Mouse (Mus musculus) liver (tissue): ENCODE measurements around the gene Olfr282.
"Not testable (repeated sequence)": the region's sequence is repeated elsewhere in the genome, so short reads cannot be mapped to it uniquely, and the experiment has no call there.

Experiments used
- DNase-seq: peaks from one replicate; pipeline ENCODE4 v3.0.0-alpha.2; 2020; ENCODE audit warnings: mixed read lengths

The Olfr282 gene

GRCm38 (mm10) chr15:98430925-98431324 is at the start of gene Olfr282:
Olfr282 (plus strand) TSS chr15:98431225.
- DNase-seq, result not testable (repeated sequence)

- no peak for DNase-seq
Observed at GRCm38 (mm10) chr15:98387621-98388020, 43.4 kb upstream of the Olfr282 start.

- DNase-seq, result peak; percentile 66
Observed at GRCm38 (mm10) chr15:98389796-98390195, 41.2 kb upstream of the Olfr282 start.

GRCm38 (mm10) chr15:98391081-98391902 is 39.7 kb upstream of the Olfr282 start:
- no peak for DNase-seq

DNA sequence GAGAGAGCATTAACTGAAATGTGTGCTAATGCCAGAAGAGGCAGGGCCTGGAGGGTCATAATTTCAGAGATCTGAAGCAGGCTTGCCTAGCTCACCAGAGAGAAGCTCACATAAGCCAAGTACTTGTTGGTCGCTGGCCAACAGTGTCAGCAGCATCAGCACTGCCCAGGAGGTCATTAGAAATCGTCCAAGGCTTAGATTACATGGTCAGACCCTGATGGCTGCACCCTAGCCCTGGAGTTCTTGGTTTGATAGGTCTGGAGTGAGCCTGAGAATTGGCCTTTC is 39.2 kb upstream of the Olfr282 start:
- no peak for DNase-seq

GRCm38 (mm10) chr15:98397136-98397535 is 33.9 kb upstream of the Olfr282 start:
- DNase-seq, result no peak

DNA sequence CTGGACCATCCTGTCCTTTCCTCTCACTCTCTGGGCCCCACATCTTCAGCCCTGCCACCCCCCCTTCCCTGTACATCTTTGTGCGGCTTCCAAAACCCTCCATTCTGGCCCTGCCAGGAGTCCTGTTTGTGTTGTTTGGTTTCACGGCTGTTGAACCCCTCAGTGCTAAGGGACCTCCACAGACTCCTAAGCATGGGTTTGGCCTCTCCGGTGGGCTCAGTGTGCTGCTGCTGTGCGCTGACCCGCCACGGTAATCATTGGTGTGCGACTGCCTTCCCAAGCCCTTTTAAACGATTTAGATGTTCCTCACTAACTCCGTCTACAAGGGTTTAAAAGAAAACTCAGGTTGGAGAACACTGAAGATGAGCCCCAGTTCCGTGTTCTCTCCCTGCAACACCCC is 28.7 kb upstream of the Olfr282 start:
- DNase-seq, result no peak

DNA sequence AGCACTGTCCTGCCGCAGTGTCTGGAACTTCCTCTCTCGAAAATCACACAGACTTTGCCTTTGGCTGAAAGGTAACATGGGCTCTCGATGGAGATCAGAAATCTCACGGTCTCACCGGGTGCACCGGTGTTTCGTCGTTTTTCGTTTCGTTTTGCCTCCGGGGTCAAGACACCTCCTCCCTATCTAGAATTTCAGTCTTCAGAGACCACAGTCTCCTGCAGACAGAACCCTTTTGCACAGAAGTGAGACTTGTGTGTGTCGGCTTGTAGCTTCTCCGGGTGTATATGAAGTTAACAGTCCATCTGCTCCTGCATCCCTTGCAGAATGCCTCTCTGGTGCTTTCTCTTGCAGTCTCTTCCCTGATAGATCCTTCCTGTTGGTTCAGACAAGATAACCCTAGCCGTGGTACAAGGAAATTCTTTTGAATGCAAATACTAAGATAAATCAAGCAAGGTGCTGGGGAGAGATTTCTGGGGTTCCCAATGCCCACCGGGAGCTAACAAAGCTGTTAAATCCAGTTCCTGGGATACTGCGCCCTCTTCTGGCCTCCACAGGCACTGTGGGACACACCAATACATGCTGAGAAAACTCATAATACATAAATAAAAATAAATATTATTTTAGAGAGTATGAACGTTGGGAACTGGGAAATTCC is 22.5 kb upstream of the Olfr282 start:
- no peak for DNase-seq

GRCm38 (mm10) chr15:98409635-98410034 is 21.4 kb upstream of the Olfr282 start:
- DNase-seq, result no peak

- DNase-seq, result no peak
Observed at GRCm38 (mm10) chr15:98410249-98410648, 20.8 kb upstream of the Olfr282 start.

DNA sequence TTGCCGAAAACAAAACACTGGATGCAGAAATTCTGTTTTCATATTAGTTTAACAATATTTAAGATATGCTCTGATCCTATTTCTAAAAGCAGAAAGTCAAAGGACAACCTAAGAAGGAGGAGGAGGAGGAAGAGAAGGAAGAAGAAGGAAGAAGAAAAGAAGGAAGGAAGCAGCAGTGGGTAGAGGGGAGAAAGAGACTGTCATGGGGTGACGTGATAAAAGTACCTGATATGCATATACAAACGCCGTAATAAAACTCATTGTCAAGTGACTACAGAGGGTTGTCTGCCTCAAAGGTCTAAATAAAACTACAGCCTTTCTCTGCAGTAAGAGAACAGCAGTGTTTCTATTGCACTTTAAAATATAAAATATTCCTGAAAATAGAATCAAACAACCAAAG is 15.0 kb upstream of the Olfr282 start:
- no peak for DNase-seq

GRCm38 (mm10) chr15:98416802-98417201 is 14.2 kb upstream of the Olfr282 start:
- DNase-seq, result not testable (repeated sequence)

DNA sequence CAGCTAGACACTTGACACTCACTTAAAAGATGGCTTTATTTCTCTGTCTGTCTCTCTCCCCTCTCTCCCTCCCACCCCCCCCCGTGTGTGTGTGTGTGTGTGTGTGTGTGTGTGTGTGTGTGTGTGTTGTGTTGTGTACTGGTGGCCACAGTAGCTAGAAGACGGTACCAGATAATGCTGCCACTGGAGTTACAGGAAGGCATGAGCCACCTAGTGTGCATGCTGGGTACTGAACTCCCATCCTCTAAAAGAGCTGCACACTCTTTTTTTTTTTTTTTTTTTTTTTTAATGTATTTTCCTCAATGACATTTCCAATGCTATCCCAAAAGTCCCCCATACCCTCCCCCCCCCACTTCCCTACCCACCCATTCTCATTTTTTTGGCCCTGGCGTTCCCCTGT is 13.7 kb upstream of the Olfr282 start:
- DNase-seq, result not testable (repeated sequence)

GRCm38 (mm10) chr15:98418096-98418495 is 12.9 kb upstream of the Olfr282 start:
- DNase-seq, result no peak

GRCm38 (mm10) chr15:98420897-98421296 is 10.1 kb upstream of the Olfr282 start:
- no peak for DNase-seq

DNA sequence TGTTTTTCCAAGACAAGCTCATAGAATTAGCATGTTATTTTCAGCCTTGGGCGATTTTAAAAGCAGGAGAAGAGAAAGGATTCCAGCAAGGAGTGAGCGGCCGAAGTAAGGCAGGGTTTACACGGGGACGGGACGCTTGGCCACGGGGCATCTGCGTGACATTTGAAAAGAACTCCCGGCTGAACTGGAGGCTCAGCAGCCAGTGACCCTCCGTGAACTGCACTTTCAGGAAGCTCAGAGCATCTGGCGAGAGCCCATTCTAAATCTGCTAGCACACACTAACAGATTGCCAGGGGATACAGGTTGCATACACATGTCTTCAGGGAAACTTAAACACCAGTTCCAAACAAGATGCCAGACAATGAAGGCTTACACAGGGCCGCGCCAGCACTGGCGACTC is 6.7 kb upstream of the Olfr282 start:
- DNase-seq, result no peak

- no peak for DNase-seq
Observed at GRCm38 (mm10) chr15:98424753-98425152, 6.3 kb upstream of the Olfr282 start.

DNA sequence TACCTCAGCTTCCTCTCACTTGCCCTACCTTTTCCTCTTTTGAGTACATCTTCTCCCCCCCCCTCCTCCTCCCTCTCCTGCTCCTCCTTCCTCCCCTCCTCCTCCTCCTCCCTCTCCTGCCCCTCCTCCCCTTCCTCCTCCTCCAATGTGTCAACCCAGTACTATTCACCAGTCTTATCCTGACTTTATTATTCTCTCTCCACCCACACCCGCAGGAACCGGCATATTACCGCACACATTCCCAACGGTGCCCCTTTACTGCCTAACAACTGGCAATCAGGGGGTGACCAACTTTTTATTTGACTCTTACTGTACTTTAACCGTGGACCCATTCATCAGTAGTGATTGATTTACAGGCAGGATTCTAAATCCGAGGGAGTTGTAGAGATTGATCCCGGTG is 5.8 kb upstream of the Olfr282 start:
- DNase-seq, result no peak

GRCm38 (mm10) chr15:98444561-98444960 is 13.5 kb downstream of the Olfr282 start:
- no peak for DNase-seq

GRCm38 (mm10) chr15:98448521-98448920 is 17.5 kb downstream of the Olfr282 start:
- no peak for DNase-seq

DNA sequence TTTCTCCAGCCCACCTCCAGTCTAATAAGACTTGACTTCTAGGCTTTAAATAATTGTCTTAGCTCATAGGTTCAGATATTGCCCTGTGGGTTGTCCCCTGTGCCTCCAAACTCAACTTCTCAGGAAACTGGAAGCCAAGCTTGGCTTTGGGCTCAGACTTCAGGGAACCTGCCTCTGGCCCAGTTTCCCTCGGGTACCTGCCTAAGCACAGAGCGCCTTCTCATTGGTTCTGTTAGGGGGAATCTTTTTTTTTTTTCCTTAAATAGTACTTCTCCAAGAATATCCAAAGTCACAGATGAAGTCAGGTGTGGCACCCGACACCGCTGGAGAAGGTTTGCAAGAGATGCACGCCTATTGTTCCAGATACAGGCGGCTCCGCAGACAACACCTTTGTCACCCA is 21.3 kb downstream of the Olfr282 start, which contains the start of gene Olfr281:
Gene Olfr281 (plus strand): TSS at position 301 of the 400 bp plus-strand sequence.
- DNase-seq, result no peak

DNA sequence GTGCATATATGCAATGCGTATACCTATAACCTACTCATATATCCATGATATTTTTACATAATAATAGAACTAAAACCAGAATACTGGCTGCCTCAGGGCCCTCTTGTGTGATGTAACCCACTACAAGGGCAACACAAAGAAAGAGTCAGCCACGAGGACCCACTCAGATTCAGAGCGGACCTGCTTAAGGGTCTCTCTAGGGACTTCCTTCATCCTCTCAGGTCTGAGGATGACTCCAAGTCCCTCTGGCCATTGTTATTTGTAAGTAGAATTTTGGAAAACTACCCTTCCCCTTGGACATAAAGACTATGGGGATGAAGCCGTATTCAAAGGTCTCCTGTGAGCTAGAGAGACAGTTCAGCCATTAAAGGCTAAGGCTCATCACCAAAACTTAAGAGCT is 38.6 kb downstream of the Olfr282 start, which contains the start of gene OR5BS1P:
Gene OR5BS1P (plus strand): TSS at position 301 of the 400 bp plus-strand sequence.
- no peak for DNase-seq

GRCm38 (mm10) chr15:98471539-98471938 is 40.5 kb downstream of the Olfr282 start:
- no peak for DNase-seq

DNA sequence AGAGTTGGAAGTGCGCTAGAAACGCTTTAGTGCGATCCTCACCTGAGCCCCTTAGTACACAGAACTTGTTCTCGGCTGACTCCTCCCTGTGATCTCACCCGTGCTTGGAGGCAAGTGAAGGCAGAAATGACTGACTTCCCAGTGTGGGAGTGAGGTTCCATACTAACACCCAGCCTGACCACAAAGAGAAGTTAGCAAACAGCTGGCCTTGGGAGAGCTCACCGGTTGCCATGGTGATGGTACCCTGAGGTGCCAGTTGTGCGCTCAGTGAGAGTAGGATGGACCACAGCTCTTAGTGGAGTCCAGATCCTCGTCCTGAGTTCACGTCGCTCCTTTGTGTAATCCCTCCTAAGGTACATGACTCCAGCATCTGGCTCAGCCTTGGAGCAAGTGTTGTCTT is 43.9 kb downstream of the Olfr282 start:
- DNase-seq, result no peak
